In genomic region chr15:102954192-102955006, GRCm38 (mm10) we compare ENCODE assay signal across 15 mouse cellular contexts. TPM values are rescaled to one million over a fixed set of nuclear protein-coding genes. Genes with fewer than 3 reads are reported as not detected.
A peak's percentile ranks its signal among the peaks of the same experiment; 100 is the strongest.
DNase-seq lines count a peak whose midpoint lies in the region; ATAC-seq lines count a peak whose summit lies in the region.
"Had no signal": no experiment of that assay in that cellular context is flagged by ENCODE, and none has a peak within 500 bp of the region (broad histone marks: within the 10 kb centered on the region; RNA-seq: fewer than 3 reads in every experiment).

Hoxc11 (plus strand) TSS chr15:102954427.

- peak within 1 kb of the TSS; percentile 80 for H3K9ac ChIP-seq in kidney, embryonic 14.5 days (ENCODE audit: low read depth, low read length)
- H3K9ac ChIP-seq in neural tube, embryonic 12.5 days, result peak within 1 kb of the TSS; percentile 69
- H3K9ac ChIP-seq: liver, embryonic 13.5 days had no signal

- peaks cover 20% of the 10 kb centered on the region for H3K4me1 ChIP-seq in kidney, embryonic 14.5 days (ENCODE audit: control insufficient read depth, insufficient read depth, low read length)
- H3K4me1 ChIP-seq in neural tube, embryonic 12.5 days, result no peaks in the 10 kb centered on the region
- H3K4me1 ChIP-seq: liver, embryonic 13.5 days had no signal

- no peaks in the 10 kb centered on the region for H3K36me3 ChIP-seq in kidney, embryonic 14.5 days (ENCODE audit: control insufficient read depth, insufficient read depth, low read length)
- H3K36me3 ChIP-seq in neural tube, embryonic 12.5 days, result no peaks in the 10 kb centered on the region
- H3K36me3 ChIP-seq: liver, embryonic 13.5 days had no signal

- peaks cover 38% of the 10 kb centered on the region for H3K27me3 ChIP-seq in kidney, embryonic 14.5 days (ENCODE audit: control insufficient read depth, insufficient read depth, low read length)
- peaks cover 93% of the 10 kb centered on the region for H3K27me3 ChIP-seq in neural tube, embryonic 12.5 days (replicated peaks)

- no peaks in the 10 kb centered on the region for H3K9me3 ChIP-seq in kidney, embryonic 14.5 days (ENCODE audit: control insufficient read depth, low read length)
- H3K9me3 ChIP-seq in neural tube, embryonic 12.5 days, result no peaks in the 10 kb centered on the region
- H3K9me3 ChIP-seq: liver, embryonic 13.5 days had no signal

- no peak for DNase-seq in kidney, adult 8-10 months
- DNase-seq in ZHBTc4 (ENCODE audit: low read depth, low spot score), result peak; percentile 72
- peak; percentile 67 to 75 for DNase-seq in kidney, postnatal 4 days
- DNase-seq in spleen, postnatal 14 days (ENCODE audit: low spot score in 2 of 2), result no peak
- DNase-seq in adrenal gland, postnatal 4 days (ENCODE audit: low spot score in 2 of 2), result no peak
- DNase-seq: cerebellum, adult 9-11 months; layer of hippocampus, adult 9-11 months; liver, embryonic 13.5 days; retina, postnatal 1 day had no signal

- peak within 1 kb of the TSS; percentile 63 for H3K4me2 ChIP-seq in kidney, embryonic 14.5 days (replicated peaks; ENCODE audit: low read depth, low read length)
- peak within 1 kb of the TSS; percentile 50 for H3K4me2 ChIP-seq in neural tube, embryonic 12.5 days (replicated peaks)
- H3K4me2 ChIP-seq: liver, embryonic 13.5 days had no signal

- WGBS in kidney, embryonic 14.5 days, result under 1% methylated on average over 57 of the region's 57 CpGs
- under 1% methylated on average over 57 of the region's 57 CpGs for WGBS in neural tube, embryonic 12.5 days

- peak within 1 kb of the TSS; percentile 90 for H3K27ac ChIP-seq in kidney, embryonic 14.5 days (ENCODE audit: low read depth, low read length)
- H3K27ac ChIP-seq in neural tube, embryonic 12.5 days, result peak within 1 kb of the TSS; percentile 50
- H3K27ac ChIP-seq: hindbrain, postnatal 0 days; liver, embryonic 13.5 days; macrophage had no signal

- peak; percentile 29; the same call in 1 of the 2 replicates for ATAC-seq in kidney, embryonic 14.5 days (ENCODE audit: low FRiP score, low TSS enrichment)
- peak; percentile 54; the same call in 1 of the 2 replicates for ATAC-seq in neural tube, embryonic 12.5 days (ENCODE audit: low FRiP score, low read depth)
- no peak for ATAC-seq in erythroid progenitor cell, adult 5-6 weeks (replicated peaks; ENCODE audit: low FRiP score, poor library complexity, severe bottlenecking)
- ATAC-seq: hindbrain, postnatal 0 days had no signal

- H3K4me3 ChIP-seq in kidney, embryonic 14.5 days (ENCODE audit: low read length), result peak within 1 kb of the TSS; percentile 59
- H3K4me3 ChIP-seq in neural tube, embryonic 12.5 days, result peak within 1 kb of the TSS; percentile 45
- H3K4me3 ChIP-seq: liver, embryonic 13.5 days had no signal

RNA-seq across cellular contexts. Expression of gene Hoxc11, which starts in this region (rescaled TPM):
- polyA plus RNA-seq in kidney, embryonic 14.5 days (2014; fragmentation: Nextera tagmentation; extraction: Ambion mirVana), result 2.9 and 4.4 TPM in 2 replicates
- polyA plus RNA-seq in neural tube, embryonic 12.5 days (2016; fragmentation: Nextera tagmentation; extraction: Ambion mirVana), result 4.3 and 5.7 TPM in 2 replicates
- total RNA-seq in erythroid progenitor cell, adult 5-6 weeks (2015; ENCODE audit: low replicate concordance), result not detected in 2 replicates
- not detected in 2 replicates for total RNA-seq in erythroid progenitor cell, adult 5-6 weeks (2017; ENCODE audit: low replicate concordance)
- under 1 TPM in 1 of 2 experiments, not detected in 1; 0.20 TPM for total RNA-seq in adrenal gland, postnatal 4 days (2021)
- total RNA-seq: hindbrain, postnatal 0 days had no signal
- polyA plus RNA-seq: heart, embryonic 14.5 days; hindbrain, postnatal 0 days; liver, embryonic 13.5 days; macrophage had no signal

Comparison
In these comparisons a context has a peak if more than half of its experiments do, and no peak if none do; other contexts are left out.
1. DNase-seq: peak in ZHBTc4 (single experiment) and kidney, postnatal 4 days (2 of 2); none in kidney, adult 8-10 months (0 of 2), spleen, postnatal 14 days (0 of 2) and adrenal gland, postnatal 4 days (0 of 2).